Mouse (Mus musculus): ENCODE data around the gene Cebpe. TPM values are rescaled to one million over a fixed set of nuclear protein-coding genes. Genes with fewer than 3 reads are reported as not detected.
A peak's percentile ranks its signal among the peaks of the same experiment; 100 is the strongest.

Cebpe gene
- total and polyA plus RNA-seq, 2 experiments from 2014 or later: 0.38 TPM; not detected in 1

- Histone ChIP-seq H3K27ac (ENCODE audit: low read depth, low read length) (no peak overlapping the region), H3K36me3 (ENCODE audit: insufficient read depth) (peaks cover 27% of the 10 kb centered on the region), H3K9me3 (ENCODE audit: low read length) (no peaks in the 10 kb centered on the region), H3K27me3 (ENCODE audit: insufficient read depth, low read length) (no peaks in the 10 kb centered on the region), H3K9ac (no peak overlapping the region), H3K4me1 (ENCODE audit: insufficient read depth) (no peaks in the 10 kb centered on the region), H3K4me2 (ENCODE audit: low read depth) (no peak overlapping the region), H3K4me3 (ENCODE audit: low read depth, low read length) (no peak overlapping the region)
- ATAC-seq (no peak), DNase-seq (no peak)
- TF ChIP-seq CTCF (IDR thresholded peaks at IDR 0.05; ENCODE audit: low read depth): no peak
- WGBS: 80% methylated on average over 5 of the region's 5 CpGs
Observed at GRCm38 (mm10) chr14:54727565-54727964, 15.6 kb upstream of the Cebpe start.

DNA sequence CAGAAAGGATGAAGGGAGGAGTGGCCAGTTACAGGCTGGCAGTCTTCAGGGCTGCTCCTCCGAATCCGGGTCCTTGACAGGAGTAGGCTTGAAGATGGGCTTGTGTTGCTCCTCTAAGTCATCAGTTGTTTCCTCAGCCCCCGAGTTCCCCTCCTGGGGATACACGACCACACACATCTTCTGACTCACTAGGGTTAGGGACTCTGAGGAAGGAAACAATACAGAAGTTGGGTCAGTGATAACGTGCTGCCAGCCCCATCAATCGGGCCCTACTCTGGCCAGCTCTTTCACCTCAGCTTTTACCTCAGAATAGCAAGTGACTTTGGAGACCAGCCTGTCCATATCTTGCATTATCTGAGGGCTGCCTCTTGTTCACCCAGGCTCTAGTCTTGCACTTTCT lies 12.1 kb upstream of the Cebpe start:
- WGBS: 77% methylated on average over 6 of the region's 6 CpGs
- Histone ChIP-seq H3K36me3 (ENCODE audit: insufficient read depth) (peaks cover 27% of the 10 kb centered on the region), H3K4me2 (ENCODE audit: low read depth) (no peak overlapping the region), H3K27ac (ENCODE audit: low read depth, low read length) (no peak overlapping the region), H3K4me1 (ENCODE audit: insufficient read depth) (no peaks in the 10 kb centered on the region), H3K27me3 (ENCODE audit: insufficient read depth, low read length) (no peaks in the 10 kb centered on the region), H3K4me3 (ENCODE audit: low read depth, low read length) (no peak overlapping the region), H3K9ac (no peak overlapping the region), H3K9me3 (ENCODE audit: low read length) (no peaks in the 10 kb centered on the region)
- no peak for DNase-seq
- TF ChIP-seq CTCF (IDR thresholded peaks at IDR 0.05; ENCODE audit: low read depth): no peak
- no peak for ATAC-seq

- H3K27me3 ChIP-seq (ENCODE audit: insufficient read depth, low read length): no peaks in the 10 kb centered on the region
- H3K9ac ChIP-seq: no peak overlapping the region
- no peak overlapping the region for H3K27ac ChIP-seq (ENCODE audit: low read depth, low read length)
- ATAC-seq (no peak), DNase-seq (no peak)
- 76% methylated on average over 10 of the region's 10 CpGs for WGBS
- H3K4me2 ChIP-seq (ENCODE audit: low read depth): no peak overlapping the region
- H3K9me3 ChIP-seq (ENCODE audit: low read length): no peaks in the 10 kb centered on the region
- no peak overlapping the region for H3K4me3 ChIP-seq (ENCODE audit: low read depth, low read length)
- no peak for TF ChIP-seq CTCF (IDR thresholded peaks at IDR 0.05; ENCODE audit: low read depth)
- H3K36me3 ChIP-seq (ENCODE audit: insufficient read depth): peaks cover 26% of the 10 kb centered on the region
- H3K4me1 ChIP-seq (ENCODE audit: insufficient read depth): no peaks in the 10 kb centered on the region
Observed at GRCm38 (mm10) chr14:54721711-54722110, 9.7 kb upstream of the Cebpe start.

DNA sequence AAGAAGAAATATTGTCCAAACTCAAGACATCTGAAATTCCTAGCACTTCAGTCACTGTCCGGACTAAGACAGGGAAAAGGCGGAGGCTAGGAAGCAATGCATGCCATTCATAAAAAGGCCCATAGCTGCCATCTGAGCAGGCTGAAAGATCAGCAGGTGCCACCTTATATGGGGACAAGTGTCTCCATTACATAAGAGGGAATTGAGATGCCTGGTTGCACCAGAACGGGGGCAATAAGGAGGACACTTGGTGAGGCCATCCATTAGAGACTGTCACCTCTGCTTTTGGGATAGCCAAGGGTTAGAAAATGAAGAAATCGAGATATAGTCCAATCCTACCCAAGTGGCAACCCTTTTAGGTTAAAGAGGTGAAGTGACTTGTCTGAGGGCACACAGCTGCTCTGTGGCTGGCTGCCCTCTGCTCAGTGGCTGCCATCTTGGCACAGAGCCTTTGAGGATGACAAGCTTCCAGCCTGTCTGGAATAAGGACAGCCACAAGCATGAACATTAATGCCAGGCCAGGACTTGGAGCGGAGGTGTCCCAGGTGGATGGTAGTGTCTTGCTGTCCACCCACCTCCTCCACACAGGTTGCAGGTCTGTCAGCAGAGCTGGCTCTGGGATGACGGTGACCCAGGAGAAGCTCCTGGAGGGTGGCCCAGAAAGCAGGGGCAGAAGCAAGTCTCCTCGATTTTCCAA lies 8.8 kb upstream of the Cebpe start:
- ATAC-seq (no peak), DNase-seq (no peak)
- Histone ChIP-seq H3K27ac (ENCODE audit: low read depth, low read length) (no peak overlapping the region), H3K27me3 (ENCODE audit: insufficient read depth, low read length) (no peaks in the 10 kb centered on the region), H3K4me3 (ENCODE audit: low read depth, low read length) (no peak overlapping the region), H3K9ac (no peak overlapping the region), H3K36me3 (ENCODE audit: insufficient read depth) (peaks cover 22% of the 10 kb centered on the region), H3K4me2 (ENCODE audit: low read depth) (no peak overlapping the region), H3K4me1 (ENCODE audit: insufficient read depth) (no peaks in the 10 kb centered on the region), H3K9me3 (ENCODE audit: low read length) (no peaks in the 10 kb centered on the region)
- TF ChIP-seq CTCF (IDR thresholded peaks at IDR 0.05; ENCODE audit: low read depth): no peak
- 86% methylated on average over 7 of the region's 7 CpGs for WGBS

- Histone ChIP-seq H3K27me3 (ENCODE audit: insufficient read depth, low read length) (no peaks in the 10 kb centered on the region), H3K4me1 (ENCODE audit: insufficient read depth) (no peaks in the 10 kb centered on the region), H3K4me3 (ENCODE audit: low read depth, low read length) (no peak overlapping the region), H3K9ac (no peak overlapping the region), H3K27ac (ENCODE audit: low read depth, low read length) (no peak overlapping the region), H3K36me3 (ENCODE audit: insufficient read depth) (peaks cover 17% of the 10 kb centered on the region), H3K9me3 (ENCODE audit: low read length) (no peaks in the 10 kb centered on the region), H3K4me2 (ENCODE audit: low read depth) (no peak overlapping the region)
- WGBS: 95% methylated on average over 11 of the region's 11 CpGs
- no peak for TF ChIP-seq CTCF (IDR thresholded peaks at IDR 0.05; ENCODE audit: low read depth)
- DNase-seq: no peak
- no peak for ATAC-seq
Observed at GRCm38 (mm10) chr14:54720041-54720440, 8.1 kb upstream of the Cebpe start.

GRCm38 (mm10) chr14:54715402-54715801 lies 3.4 kb upstream of the Cebpe start:
- WGBS: 85% methylated on average over 1 of the region's 1 CpGs
- no peak overlapping the region for H3K9ac ChIP-seq
- DNase-seq: no peak

GRCm38 (mm10) chr14:54714617-54715081 lies 2.7 kb upstream of the Cebpe start:
- DNase-seq (peak; percentile 35), ATAC-seq (peak; percentile 68)

More at GRCm38 (mm10) chr14:54715402-54715801, 3.4 kb upstream of the Cebpe start:
- H3K27me3 ChIP-seq (ENCODE audit: insufficient read depth, low read length): no peaks in the 10 kb centered on the region
- no peak for ATAC-seq
- peak overlapping the region; percentile 75; the same call in 1 of the 2 replicates for H3K4me2 ChIP-seq (ENCODE audit: low read depth)
- no peak for TF ChIP-seq CTCF (IDR thresholded peaks at IDR 0.05; ENCODE audit: low read depth)
- no peaks in the 10 kb centered on the region for H3K9me3 ChIP-seq (ENCODE audit: low read length)
- no peak overlapping the region for H3K4me3 ChIP-seq (ENCODE audit: low read depth, low read length)
- H3K4me1 ChIP-seq (ENCODE audit: insufficient read depth): 0 out of 2 replicates have a peak, but pooled peaks cover 2% of the 10 kb centered on the region
- H3K36me3 ChIP-seq (ENCODE audit: insufficient read depth): no peaks in the 10 kb centered on the region
- 0 out of 2 replicates have a peak overlapping the region, but pooled peaks have one; percentile 40 for H3K27ac ChIP-seq (ENCODE audit: low read depth, low read length)

More at GRCm38 (mm10) chr14:54714617-54715081, 2.7 kb upstream of the Cebpe start:
- peak overlapping the region; percentile 40; the same call in 1 of the 2 replicates for H3K27ac ChIP-seq (ENCODE audit: low read depth, low read length)
- 0 out of 2 replicates have a peak, but pooled peaks have one; percentile 13 for TF ChIP-seq CTCF (IDR thresholded peaks at IDR 0.05; ENCODE audit: low read depth)
- WGBS: 1% methylated on average over 15 of the region's 15 CpGs
- no peaks in the 10 kb centered on the region for H3K27me3 ChIP-seq (ENCODE audit: insufficient read depth, low read length)
- no peaks in the 10 kb centered on the region for H3K36me3 ChIP-seq (ENCODE audit: insufficient read depth)
- peak overlapping the region; percentile 75 for H3K4me2 ChIP-seq (ENCODE audit: low read depth)
- H3K9ac ChIP-seq: peak overlapping the region; percentile 53
- H3K4me1 ChIP-seq (ENCODE audit: insufficient read depth): 0 out of 2 replicates have a peak, but pooled peaks cover 2% of the 10 kb centered on the region
- no peaks in the 10 kb centered on the region for H3K9me3 ChIP-seq (ENCODE audit: low read length)
- peak overlapping the region; percentile 38 for H3K4me3 ChIP-seq (ENCODE audit: low read depth, low read length)

All from forebrain, postnatal 0 days (tissue).